Mouse (Mus musculus): Measurements from ENCODE around the gene Tbx15.

- TF ChIP-seq POLR2A (IDR thresholded peaks at IDR 0.05; ENCODE audit: borderline replicate concordance, extremely low read depth, insufficient read depth, insufficient read length, poor library complexity, severe bottlenecking) (no peak), CTCF (IDR thresholded peaks at IDR 0.05; ENCODE audit: borderline replicate concordance, extremely low read depth, insufficient read depth, insufficient read length) (no peak)
Measured at GRCm38 (mm10) chr3:99290064-99290702, 50.0 kb downstream of the Tbx15 start.

All from brain, embryonic 14.5 days (tissue).